Mouse (Mus musculus) heart, postnatal 25 days (tissue): ENCODE results near the gene Rerg. TPM values are rescaled to one million over a fixed set of nuclear protein-coding genes. Genes with fewer than 3 reads are reported as not detected.
A peak's percentile ranks its signal among the peaks of the same experiment; 100 is the strongest.

Source experiments
- DNase-seq: peaks from one replicate; pipeline ENCODE4 v3.0.0; 2022; ENCODE audit warnings: low spot score
- intact Hi-C: fragments of 180-260 bp; cut with DNase I; formaldehyde crosslinking; loops from one replicate; pipeline ENCODE4 v1.15.1; 2025
- total RNA-seq, 2 experiments: library from RNA; stranded (reverse); gene quantifications; 2 replicates each; pipeline ENCODE4 v1.2.3; 2021

The Rerg gene
- total RNA-seq, result 1 to 10 TPM; 3.5 to 4.8 TPM

- intact Hi-C loops, result no loop called here
- no peak for DNase-seq
Observed at GRCm38 (mm10) chr6:137170226-137170625, at the start of gene Rerg. Gene Rerg (minus strand): TSS chr6:137170497.

- intact Hi-C loops, result no loop called here
- DNase-seq, result no peak
Observed at GRCm38 (mm10) chr6:137217841-137218463, 47.7 kb upstream of the Rerg start.

GRCm38 (mm10) chr6:137211441-137211840 lies 41.1 kb upstream of the Rerg start:
- intact Hi-C loops, result no loop called here

DNA sequence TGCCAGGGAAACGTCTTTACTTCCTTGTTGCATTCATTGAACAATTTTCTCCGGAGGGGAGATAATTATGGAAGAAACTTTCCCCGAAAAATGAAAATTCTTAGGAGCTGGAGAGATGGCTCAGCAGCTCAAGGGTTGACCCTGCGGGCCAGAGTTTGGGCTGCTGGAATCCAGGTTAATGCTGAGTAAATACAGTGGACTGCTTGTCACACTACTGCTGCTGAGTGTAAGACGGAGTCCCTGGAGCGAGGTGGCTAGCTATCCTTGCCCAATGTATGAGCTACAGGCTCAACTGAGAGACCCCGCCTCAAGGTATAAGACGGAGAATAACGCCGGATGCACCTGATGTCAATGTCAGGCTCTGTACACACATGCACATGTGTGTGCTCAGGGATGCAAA lies 40.7 kb upstream of the Rerg start:
- intact Hi-C loops, result no loop called here
- DNase-seq, result no peak

More at GRCm38 (mm10) chr6:137211441-137211840, 41.1 kb upstream of the Rerg start:
- no peak for DNase-seq

DNA sequence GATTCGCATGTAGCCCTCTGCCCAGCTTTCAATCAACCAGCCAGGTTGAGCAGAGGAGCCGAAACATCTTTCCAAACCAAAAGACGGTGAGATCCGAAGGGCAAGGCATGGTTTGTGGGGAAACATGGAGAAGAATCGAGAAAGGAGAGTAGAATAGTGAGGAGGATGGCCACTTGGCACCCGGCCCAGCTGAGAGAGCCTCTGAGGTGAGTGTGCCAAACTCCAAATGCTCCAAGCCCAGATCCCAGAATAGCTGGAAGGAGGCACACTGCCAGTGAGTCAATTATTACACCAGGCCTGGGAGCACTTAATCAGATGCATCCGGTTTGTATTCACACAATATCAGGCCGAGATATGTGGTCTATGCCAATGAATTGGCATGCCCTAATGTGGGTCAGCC lies 39.7 kb upstream of the Rerg start:
- intact Hi-C loops, result loop anchor here (5.0 kb wide), 1 partner anchor 512 kb away; no protein-coding TSS in a partner anchor

DNA sequence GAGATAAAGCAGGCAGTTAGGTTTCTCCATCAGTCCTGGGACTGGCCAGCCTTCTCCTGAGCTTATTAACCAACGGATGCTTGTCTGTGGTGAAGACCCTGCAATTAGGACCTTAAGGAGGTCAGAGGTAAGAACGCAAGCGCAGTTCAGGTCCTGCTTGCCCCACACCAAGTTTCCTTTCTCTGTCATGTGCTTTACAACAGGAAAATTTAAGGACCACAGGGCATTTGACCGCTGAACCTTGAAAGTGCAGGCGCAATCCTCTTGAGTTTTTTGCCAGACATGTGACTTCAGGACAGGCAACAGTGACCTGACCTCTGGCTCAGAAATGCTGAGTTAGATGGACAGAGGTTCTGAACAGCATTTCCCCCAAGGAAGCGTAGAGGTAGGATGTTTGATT lies 36.8 kb upstream of the Rerg start:
- DNase-seq, result no peak

More for the DNA sequence above, 39.7 kb upstream of the Rerg start:
- peak; percentile 4 for DNase-seq

DNA sequence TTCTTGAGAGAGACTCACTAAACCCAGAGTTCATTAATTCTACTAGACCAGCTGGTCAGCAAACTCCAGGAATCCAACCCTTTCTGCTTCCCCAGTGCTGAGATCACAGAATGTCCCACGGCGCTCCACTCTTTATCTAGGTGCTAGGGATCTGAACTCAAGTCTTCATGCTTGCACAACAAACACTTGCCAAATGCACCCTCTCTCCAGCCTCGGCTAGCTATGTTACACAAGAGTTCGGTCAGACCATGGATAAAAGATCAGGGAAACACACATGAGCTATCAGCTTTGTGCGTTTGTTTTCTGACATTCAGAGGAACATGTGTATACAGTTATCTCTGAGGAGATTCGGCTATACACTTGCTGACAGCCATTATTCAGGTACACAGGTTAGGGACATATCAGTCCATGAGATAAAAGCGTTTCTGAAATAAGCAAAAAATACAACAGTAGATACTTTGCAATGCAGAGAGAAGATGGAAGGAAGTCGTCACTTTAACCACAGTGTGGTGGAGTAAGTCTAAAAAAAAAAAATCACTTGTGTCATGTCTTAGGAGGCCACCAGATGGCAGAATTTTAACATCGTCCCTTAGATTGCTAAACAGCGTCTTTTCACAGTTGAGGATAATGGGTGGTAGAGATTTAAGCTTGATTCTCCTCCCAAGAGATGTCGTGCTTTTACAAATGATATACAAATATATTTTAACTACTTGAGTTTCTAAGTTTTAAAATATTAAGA lies 35.5 kb upstream of the Rerg start:
- intact Hi-C loops, result loop anchor here (1.0 to 5.0 kb wide), 2 partner anchors 191 to 516 kb away; no protein-coding TSS in a partner anchor
- no peak for DNase-seq

More for the DNA sequence above, 36.8 kb upstream of the Rerg start:
- intact Hi-C loops, result loop anchor here (5.0 kb wide), 1 partner anchor 515 kb away; no protein-coding TSS in a partner anchor

GRCm38 (mm10) chr6:137202661-137203060 lies 32.4 kb upstream of the Rerg start:
- DNase-seq, result no peak
- intact Hi-C loops, result no loop called here

GRCm38 (mm10) chr6:137201578-137201977 lies 31.3 kb upstream of the Rerg start:
- intact Hi-C loops, result no loop called here
- DNase-seq, result no peak

- DNase-seq, result no peak
- intact Hi-C loops, result no loop called here
Observed at GRCm38 (mm10) chr6:137201166-137201565, 30.9 kb upstream of the Rerg start.

DNA sequence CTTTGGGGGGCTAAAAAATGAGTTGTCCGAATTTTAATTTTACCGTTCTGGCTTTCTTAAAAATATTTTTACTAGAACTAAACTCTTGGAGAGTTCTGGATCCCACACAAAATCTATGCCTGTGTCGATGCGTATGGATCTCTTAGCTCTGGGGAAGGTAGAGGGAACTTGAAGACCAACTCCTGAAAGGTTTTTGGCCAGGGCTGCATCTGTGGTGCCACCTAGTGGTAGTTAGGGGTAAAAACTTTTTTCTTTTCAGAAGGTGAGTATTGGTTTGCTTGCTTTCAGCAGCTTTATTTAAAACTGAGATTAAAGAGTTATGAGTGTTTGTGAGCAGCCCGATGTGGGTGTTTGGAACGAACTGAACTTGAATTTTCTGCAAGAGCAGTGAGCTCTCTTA lies 21.8 kb upstream of the Rerg start:
- intact Hi-C loops, result no loop called here
- DNase-seq, result no peak

DNA sequence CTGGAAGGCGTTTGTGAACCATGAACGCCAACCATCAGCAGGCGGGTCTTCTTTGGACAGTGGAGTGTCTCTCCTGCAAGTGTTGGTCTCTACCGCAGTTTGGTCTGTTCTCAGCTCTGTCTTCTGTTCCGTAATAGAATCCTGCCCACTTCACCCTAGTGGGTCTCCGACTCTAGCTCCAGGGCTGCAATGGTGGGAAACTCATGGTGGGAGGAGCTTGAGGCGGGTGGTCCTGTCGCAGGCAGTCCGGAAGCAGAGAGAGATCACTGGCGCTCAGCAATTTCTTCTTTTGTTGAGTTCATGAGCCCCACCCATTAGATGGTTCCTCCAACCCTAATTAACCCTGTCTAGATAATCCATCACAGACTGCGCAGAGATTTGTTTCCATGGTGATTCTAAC lies 20.7 kb upstream of the Rerg start:
- DNase-seq, result no peak
- intact Hi-C loops, result no loop called here

DNA sequence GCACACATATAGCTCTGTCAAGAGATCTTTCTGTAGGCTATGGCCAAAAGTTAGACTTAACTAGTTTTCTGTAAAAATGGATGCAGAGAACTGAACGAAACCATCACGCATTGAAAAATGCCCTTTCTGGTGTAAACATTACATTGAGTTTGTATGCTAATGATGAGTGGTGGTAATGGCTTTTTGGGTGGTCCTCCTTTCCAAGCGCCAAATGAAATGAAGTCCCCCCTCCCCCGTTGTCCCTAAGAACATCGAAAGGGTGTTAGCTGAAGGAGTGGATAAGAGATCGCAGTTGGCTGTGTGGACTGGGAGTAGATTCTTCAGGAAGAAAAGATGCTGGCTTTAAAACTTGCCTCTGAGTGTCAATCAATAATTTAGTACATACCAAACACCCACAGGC lies 20.3 kb upstream of the Rerg start:
- no peak for DNase-seq

GRCm38 (mm10) chr6:137188375-137188926 lies 18.2 kb upstream of the Rerg start:
- intact Hi-C loops, result no loop called here
- no peak for DNase-seq

More for the DNA sequence above, 20.3 kb upstream of the Rerg start:
- intact Hi-C loops, result no loop called here

- intact Hi-C loops, result no loop called here
- DNase-seq, result no peak
Observed at GRCm38 (mm10) chr6:137187426-137187825, 17.1 kb upstream of the Rerg start.

GRCm38 (mm10) chr6:137180636-137181035 lies 10.3 kb upstream of the Rerg start:
- DNase-seq, result no peak
- intact Hi-C loops, result no loop called here

DNA sequence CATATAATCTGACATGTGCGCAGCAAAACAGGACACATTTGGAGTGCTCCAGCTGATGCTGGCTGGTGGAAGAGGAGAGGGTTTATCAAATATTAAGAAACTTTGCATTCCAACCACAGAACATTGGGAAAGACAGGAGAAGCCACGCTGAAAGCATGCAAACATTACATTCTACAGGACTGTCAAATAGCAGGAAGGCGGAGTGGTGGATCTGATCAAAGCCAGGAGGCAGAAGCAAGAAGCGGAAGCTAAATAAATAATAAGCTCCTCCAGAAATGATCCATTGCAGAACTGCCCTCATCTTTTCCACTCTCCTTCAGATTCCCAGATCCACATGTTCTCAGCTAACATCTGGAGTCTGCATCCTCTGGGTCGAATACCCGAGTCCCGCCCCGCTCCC lies 9.8 kb upstream of the Rerg start:
- intact Hi-C loops, result no loop called here
- DNase-seq, result no peak

DNA sequence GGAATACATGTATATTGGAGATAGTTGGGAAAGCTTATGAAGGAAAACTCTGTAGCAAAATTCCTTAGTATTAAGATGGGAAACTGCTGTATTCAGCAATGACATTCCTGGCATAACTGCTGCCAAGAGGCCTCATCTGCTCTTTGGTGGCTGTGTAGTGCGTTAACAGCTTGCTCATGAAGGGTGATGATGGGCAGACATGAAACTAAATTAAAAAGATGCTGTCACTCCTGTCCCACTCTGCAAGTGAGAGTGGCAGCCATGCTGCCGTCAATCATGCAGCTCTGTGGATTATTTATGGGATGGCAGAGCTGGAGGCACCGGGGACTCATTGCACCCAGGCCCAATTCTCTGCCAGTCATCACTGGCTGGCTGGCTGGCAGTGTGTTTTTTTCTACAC lies 8.7 kb upstream of the Rerg start:
- DNase-seq, result no peak
- intact Hi-C loops, result no loop called here

- no peak for DNase-seq
- intact Hi-C loops, result no loop called here
Observed at GRCm38 (mm10) chr6:137170646-137171045, 349 bp upstream of the Rerg start.

DNA sequence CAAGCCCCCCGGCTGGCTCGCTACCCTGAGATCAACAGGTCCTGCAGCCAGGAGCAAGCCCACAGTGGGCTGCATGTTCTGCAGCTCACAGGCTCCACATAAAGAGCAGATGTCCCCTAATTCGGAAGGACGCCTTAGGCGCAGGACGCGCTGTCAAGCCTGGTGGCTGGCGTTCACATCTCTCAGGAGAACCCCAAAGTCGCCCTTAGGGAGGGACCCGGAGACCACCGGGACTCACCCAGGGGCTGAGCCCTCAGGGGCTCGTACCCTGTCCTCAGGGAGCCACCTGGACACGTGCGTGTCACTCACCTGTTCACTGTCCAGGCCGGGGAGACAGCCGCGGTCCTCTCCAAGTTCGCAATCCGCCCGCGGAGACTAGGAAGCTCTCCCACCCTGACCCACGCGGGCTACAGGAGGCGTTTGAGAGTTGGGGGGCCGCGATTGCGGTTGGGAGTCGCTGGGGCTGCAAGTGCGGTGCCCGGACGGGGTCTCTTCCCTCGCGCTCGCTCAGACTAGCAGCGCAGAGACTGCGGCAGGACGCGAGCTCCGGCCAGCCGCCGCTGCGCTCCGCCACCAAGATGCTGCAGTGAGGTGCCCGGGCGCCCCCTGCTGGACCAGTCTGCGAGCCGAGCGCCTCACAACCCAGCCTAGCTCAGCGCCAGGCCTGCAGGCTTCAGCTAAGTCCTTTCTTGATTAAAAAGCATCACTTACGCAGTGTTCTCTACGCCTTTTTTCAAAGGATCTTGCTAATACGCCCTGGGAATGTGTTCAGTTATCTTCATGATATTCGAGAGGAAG lies 927 bp downstream of the Rerg start:
- peak; percentile 64 for DNase-seq
- intact Hi-C loops, result loop anchor here (1.0 to 5.0 kb wide), 3 partner anchors 71 to 177 kb away; no protein-coding TSS in a partner anchor
